Mouse (Mus musculus) gastrocnemius, postnatal 25 days (tissue): ENCODE measurements at regions not wholly inside any gene's neighbourhood (a gene's known extent, or its start where the extent isn't known, plus 50 kb on each side); places are given as distances from the start of the nearest gene placed in this dataset.

Experiments
- DNase-seq: peaks from one replicate; pipeline ENCODE4 v3.0.0; 2022

DNA sequence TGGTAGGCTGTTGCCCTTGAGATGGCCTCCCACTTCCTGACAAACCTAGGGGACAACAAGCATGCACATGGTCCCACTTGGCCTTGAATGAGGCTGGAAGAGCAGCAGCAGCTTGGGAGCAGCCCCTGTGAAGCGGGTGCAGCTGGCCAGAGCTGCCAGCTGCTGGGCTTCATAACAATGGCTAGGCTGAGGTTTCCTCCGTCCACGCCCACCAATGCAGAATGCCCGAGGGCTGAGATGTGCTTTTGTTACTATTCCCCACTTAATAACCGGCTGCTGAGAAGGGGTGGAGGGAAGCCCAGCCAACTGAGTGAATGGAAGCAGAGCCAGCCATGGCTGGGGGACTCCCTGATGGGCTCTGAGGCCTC, 202.1 kb downstream of the Sox11 start:
- no peak for DNase-seq

DNA sequence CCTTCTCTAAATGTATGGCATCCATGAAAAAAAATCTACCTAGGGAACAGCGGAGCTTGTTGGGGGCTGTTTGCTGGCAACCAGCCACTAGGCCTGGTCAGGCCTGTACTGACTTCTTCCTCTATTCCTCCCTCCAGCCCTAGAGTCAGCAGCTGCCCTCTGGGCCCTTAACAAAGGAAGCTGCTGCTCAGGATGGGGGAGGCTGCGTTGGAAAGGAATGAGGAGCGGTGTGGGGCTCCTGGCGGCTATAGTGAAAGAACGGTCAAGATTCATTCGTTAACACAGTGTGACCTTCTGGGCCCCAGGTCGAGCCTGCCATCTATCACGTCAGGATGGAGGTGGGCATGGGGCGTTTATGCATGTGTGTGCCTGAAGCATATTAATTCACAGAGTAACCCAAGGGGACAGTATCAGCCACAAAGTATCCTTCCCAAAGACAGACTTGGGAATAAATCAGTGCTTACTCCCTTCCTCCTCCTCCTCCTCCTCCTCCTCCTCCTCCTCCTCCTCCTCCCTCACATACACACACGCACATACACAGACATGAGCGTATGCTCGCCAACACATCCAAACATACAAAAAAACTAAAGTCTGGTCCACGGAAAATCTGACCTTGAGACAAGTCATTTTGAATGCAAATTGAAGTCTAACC, 202.6 kb downstream of the Sox11 start:
- DNase-seq = no peak

DNA sequence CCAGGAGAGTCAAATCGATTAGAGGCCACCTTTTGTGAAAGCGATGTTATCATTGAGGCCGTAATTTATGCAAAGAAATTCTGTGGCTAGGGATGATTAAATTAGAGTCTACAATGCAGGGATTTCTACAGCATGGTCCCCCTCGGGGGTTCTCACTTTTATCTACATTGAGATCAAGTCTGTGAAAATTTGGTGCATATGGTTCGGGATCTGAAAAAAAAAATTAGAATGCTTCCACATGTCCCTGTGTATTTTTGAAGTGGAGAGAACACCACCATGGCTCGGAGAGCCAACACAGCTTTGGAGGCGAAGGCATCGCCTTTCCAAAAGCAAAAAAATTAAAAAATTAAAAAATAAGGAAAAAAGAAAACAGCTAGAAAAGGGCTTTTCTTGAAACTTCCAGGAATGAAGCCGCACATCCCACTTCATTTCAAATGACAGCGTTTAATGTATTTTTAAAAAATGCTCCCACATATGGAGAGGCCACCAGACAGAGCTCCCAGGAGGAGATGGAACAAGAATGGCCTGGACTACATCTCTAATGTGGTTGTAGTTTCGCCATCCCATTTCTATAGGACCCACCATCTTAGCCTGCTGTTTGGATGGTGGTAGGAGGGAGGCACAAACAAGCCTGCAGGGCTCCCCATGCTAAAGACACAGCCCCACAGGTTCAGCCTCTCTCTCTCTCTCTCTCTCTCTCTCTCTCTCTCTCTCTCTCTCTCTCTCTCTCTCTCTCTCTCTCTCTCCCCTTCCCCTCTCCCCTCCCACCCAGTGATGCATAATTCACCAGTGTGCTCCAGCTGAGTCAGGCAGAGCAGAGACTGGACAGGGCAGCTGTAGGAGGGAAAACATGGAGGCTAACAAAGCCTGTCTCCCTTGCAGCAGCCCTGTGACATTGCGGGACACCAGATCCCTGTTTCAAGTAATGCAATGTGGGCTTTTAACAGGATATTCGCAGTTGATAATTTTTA, 203.4 kb downstream of the Sox11 start:
- no peak for DNase-seq

DNA sequence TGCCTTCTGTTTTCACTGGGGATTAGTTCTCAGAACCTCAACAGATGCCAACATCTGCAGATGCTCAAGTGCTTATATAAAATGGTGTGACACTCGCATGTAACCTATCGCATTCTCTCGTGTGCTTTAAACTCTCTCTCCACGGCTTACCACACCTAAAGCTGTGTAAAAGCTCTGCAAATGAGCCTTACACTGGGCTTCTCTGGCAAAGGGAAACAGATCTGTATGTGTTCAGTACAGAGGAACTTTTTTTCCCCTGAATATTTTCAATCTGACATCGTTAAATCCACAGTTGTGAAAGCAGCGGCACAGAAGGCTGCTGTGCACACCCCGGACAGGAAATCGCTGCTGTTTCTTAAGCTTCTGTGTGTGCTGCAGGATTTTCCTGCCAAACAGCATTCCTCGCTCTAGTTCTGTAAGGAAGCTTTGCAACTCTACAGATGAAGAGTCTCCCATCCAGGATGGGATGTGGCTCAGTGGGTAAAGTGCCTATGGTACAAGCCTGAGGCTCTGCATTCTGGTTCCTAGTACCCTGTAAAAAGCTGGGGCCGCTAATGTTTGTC, 206.3 kb downstream of the Sox11 start:
- no peak for DNase-seq

DNA sequence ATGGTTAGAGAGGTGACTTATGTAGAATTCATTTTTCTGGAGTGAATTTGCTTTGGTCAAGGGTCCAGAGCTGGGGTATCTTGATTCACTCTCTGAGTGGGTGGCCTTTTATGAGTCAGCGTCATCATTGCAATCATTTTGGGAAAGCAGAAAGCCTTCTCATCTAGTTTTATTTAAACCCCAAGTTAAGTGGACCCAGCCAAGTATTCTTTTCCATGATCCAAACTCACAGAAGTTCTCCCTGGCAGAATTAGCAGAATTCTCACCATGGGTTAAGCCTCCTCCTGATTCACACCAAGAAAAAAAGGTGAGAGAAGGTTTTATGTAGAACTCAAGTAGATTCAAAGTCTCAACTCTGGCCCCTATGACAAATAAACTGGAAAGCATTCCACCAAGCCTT, 211.8 kb downstream of the Sox11 start:
- no peak for DNase-seq

DNA sequence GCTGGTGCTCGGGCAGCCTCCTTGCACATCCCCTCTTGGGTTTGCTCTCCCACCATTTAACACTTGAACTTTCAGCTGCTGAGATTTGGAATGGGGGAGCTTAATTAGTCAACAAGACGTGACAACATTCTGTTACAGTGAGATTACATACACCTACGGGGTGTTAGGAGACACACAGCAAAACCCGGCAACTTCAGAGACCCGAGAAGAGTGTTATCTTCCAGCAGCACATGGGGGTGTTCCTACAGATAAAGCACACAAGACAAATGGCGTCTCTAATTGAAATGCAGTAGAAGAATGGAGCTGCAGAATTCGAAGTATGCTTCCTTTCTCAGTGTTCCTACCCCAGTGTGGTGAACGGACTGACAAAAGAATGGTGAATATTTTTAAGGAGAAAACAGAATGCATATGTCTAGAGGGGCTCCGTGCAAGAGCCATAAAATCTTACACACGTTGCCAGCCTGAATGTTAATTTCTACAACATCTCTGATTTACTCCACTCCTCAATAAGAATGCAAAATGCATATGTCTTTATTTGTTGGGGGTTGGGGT, 215.2 kb downstream of the Sox11 start:
- DNase-seq = no peak

DNA sequence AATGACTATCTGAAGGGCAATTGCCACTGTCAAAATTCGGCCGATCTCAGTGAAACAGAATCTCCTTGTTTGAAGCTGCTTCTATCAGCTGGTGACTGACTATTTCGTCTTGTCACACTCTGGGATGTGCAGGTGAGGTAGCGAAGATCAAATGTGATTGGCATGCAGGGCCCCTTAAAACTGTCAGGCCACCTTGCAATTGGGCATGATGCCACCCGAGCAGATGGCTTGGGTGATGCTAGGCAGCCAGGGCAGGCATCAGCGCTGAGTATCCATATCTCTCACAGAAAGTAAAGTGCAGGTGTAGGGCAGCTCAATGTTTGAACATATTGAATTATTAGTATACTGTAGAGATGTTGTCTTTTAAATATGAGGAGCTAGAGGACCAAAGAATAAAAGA, 223.8 kb downstream of the Sox11 start:
- no peak for DNase-seq

DNA sequence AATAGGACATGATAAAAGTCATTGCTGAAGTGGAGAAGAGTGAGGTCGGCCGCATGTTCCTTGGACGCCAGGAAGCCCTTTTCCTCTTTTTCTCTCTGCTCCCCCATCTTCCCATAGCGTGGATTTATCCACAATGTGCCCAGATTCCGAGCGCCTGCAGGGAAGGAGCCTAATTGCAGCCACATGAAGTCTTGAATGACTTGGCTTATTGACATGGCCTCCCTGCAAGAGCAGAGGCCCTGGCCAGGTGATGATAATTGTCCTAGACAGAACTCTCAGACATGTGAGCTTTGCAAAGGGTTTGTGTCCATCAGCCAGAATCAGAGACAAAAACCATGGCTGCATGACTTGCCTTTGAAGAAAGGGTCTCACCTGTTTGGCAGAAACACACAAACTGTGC, 227.0 kb downstream of the Sox11 start:
- DNase-seq = no peak

DNA sequence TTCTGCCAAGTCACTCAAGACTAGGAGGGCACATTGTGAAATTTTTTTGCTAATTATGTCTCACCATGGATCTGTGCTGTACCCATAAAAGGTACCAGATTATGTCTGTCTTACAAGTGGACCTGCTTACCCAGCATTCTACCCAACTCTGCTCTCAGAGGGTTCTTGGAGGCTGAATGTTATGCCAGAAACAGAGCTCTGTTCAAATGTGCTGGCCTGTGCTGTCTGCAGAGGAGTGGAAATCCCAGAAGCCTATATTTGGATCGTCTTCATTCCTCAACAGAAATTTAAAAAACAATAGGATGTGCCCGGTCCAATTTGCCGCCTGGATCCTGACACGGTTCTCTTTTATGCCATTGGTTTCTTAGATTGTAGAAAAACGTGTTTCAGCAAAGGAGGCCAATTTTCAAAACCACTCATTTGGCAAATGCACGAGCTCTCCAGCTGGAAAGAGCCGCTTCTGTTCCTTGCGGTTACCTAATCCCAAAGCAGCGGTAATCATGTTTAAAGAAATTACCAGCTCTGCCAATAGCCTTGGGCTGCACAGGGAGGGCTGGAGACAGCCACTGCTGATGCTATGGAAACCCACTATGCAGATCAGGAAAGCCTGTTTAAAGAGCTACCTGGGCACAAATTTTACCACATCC, 237.3 kb downstream of the Sox11 start:
- DNase-seq = no peak

DNA sequence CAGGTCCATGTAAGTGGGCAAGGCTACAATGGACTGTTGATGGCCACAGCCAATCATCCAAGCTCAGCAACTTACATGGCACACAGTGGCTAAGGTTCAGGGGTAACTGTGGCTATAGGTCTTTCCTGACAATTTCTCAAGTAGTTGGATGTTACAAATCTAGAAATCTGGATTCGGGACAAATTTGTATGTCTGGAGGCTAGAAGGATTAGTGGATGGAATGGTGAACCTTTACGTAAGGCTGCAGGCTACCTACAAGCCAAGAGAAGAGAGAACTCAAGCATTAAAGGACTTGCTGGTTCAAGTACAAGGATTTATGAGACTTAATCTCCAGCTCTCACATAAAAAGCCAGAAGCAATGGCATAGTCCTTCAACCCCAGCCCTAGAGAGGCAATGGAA, 239.4 kb downstream of the Sox11 start:
- DNase-seq = no peak

DNA sequence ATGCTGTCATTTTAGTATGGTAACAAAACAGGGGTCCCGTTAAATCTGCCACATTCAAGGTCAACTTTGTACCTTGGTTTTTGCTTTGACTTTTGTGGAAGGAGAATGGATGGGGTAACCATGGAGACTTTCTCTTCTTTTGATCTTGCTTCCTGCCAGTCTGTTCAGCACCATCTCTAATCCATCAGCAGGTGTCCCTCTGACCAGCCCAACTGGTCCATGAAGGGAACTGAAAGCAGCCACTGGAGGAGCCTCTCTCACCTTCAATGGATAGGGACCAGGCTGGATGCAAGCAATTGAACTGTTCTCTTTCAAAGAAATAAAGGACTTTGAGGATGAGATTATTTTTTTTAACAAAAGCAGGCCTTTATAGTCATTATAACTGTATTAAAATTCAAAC, 253.2 kb downstream of the Sox11 start:
- no peak for DNase-seq

DNA sequence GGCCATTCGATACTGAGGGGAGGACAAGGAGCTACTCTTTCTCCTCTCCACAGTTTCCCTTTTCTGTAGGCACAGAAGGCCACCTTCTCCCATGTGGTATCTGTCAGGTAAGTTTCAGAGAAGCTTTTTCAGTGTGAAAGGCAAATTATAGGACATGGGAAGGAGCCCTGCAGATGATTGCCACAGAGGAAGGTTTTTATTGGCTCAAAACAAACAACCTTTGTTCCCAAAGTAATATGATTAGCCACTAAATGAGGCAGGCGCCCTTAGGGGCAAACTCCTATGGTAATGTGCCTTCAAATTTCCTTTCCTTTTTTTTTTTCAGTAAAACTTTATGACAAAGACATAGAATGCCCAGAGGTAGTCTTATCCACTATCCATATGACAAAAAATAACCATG, 256.5 kb downstream of the Sox11 start:
- DNase-seq = no peak

DNA sequence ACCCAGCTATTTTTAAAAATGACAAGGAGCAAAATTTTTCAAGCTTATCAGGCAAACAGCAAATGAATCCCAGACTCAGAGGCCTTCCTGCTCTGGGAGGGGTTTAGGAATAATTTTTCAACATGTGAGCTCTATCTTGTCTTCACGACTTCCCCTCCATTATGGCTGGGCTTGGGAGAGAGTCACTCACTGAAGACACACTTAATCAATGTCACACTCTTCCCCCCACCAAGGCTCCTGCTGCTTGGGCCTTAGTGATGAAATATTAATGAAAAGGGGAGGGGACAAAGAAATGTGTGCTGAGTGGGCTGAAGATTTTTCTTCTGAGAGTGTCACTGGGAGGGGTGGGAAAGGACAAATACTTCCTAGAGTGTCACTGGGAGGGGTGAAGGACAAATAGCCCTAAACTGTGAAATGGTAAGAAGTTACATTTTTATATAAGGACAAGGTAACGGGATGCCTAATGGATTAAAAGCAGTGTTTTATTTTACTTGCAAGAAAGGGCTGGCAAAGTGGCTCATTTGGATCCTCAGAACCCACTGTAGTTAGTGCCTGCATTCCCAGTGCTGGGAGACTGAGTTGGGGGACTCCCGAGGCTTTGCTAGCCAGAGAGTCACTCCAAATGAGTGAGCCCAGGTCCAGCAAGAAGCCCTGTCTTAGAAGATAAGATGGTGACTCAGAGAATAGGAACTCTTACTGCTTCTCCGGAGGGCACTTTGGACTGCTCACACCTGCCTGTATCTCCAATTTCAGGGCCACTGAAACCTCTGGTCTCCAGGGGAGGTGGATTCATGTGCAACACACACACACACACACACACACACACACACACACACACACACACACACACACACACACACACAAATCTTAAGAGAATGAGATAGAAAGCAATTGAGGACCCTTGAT, 258.5 kb downstream of the Sox11 start:
- DNase-seq = no peak

DNA sequence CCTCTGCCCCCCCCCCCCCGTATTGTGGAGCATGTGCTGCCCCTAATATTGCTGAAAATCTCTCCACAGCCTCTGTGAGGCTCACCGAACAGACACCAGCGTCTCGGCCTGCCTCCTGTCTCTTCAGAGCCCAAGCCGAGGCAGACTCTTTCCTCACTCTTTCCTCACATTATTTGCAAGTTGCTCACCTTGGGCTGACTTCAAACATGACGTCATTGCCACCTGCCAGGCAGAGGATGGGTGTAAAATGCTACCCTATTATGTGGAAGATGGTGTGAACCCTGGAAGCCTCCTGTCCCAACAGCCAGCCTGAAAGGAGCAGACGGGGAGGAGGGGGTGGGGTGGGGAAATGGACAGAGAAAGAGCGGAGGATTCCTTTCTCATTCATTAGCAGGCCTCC, 259.3 kb downstream of the Sox11 start:
- no peak for DNase-seq

DNA sequence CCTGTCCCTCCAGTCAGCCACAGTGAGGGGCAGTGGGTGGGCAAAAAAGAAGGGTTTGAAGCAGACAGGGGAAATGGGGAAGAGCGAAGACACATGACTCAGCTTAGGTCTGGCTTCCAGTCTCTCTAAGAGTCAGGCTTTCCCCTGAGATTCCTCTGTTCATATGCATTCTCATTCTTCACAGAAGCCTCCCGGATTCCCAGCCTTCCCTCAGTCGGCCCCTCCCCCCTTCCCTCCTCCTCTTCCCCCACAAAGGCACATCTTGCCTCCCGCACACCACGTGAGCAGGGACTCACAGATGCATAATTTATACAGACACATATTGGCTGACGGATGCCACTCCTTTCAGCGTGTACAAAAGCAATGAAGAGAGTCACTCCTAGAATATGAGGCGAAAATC, 259.8 kb downstream of the Sox11 start:
- DNase-seq = no peak

DNA sequence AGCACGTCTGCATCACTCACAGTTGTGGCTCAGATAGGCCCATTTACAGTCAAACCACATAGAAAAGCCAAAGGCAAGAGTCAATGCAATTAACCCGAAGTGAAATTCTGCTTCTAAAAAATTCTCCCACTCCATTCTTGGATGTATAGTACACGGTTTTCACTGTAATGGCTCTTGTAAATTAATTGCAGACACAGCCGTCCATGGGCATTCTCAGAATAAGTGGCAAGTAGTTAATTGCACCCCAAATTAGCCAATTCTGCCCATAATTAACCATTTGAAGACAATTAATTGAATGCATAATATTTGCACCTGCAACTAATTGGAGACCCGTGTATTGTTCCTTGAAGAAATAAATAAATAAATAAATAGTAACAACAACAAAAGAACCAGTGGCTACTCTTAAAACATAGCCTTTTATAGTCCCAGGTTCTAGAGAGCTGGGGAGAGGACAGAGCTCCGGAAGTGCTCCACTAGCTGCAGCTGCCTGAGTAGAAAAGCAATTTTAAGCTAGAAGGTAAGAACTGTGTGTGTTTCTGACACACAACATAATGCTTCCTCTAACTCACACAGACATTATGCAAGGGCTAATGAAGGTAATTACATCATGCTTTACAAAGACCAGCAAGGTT, 266.2 kb downstream of the Sox11 start:
- no peak for DNase-seq

DNA sequence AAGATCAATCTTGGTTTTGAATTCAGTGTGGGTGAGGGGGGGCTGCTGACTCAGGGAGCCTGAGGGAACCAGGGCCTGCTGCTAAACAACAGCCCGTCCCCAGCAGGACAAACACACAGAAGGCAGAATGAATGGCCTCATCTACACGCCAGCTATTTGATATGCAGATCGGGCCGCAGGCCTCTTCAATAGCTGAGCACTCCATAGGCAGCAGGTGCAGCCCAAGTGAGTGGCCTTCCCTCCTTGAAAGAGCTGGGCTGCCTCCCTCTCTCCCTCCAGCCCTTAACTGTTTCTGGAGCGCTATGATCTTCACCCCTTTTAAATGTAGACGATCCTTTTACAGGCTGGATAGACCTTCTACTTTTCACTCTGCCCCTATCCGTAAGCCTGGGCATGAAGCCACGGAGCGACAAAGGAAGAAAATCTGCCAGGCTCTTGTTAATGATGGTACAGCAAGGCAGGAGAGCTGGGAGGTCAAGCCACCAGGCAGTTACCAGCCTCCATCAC, 277.3 kb downstream of the Sox11 start:
- no peak for DNase-seq

DNA sequence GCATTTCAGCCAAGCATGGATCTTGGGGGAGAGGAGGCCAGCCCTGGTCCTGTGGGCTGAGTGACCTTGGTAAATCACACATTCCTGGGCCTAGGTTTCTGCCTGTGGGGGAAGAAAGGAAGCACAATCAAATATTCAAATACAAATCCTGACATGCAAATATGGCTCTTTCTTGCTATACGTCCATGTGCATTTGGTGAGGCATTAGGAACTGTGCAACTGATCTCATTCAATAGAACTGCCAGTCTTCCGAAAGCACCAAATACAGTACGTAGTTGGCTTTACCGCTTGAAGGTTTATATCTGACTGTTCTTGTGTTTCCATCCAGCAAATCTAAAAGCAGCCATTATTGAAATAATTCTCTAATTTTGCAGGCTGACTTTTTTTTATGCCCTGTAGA, 278.9 kb downstream of the Sox11 start:
- DNase-seq = no peak

DNA sequence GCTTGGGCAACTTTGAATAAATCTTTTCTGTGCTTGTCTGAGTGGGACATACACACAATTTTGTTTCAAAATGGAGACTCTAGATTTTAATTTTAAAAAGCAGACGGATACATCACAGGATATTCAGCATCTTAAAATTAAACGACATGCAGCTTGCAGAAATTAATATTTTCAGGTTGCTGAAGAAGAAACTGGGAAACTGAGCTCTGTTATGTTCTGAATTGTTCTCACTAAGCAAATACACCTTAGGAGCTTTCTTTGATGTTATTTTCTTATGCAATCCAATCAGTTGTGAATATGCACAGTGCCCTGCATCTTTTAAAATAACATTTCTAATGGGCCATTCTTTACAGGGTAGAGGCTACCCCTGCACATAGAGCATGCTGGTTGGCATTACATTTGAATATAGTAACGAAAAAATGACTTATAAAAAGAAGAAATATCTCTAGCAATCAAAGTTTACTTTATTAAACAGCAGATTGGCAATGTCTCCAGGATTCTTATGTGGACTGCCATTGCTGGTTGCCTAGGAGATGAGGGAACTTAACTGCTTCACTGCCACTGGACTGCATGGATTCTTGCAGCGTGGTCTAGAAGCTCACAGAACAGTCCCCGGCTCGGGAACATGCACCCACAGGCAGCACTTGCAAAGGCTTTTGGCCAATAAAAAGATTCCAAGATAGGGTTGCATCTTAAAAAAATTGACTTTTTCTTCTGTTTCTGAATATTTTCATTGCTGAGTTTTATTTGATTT, 279.7 kb downstream of the Sox11 start:
- DNase-seq = no peak

DNA sequence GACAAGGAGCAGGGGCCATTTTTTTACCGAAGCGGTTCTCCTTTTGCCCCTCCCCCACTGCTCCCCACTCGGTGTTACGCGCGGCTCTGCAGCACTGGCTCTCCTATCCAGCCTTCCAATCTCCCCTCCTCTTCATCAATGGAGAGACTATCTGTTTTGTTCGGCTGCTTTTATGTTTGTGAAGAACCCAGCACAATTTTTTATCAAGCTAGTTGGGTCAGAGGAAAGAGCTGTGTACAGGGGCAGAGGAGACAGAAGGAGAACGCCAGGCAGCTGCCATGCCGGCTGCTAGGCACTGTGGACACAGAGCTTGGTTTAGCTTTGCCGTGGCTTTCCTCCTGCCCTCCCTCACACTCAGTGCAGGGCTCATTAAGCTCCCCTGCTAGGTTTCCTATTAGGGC, 280.3 kb downstream of the Sox11 start:
- DNase-seq = no peak
